Comparison of ENCODE assay signal across 9 mouse cellular contexts in genomic region chr8:72320803-72321583, GRCm38 (mm10). TPM values are rescaled to one million over a fixed set of nuclear protein-coding genes. Genes with fewer than 3 reads are reported as not detected.
DNase-seq lines count a peak whose midpoint lies in the region; ATAC-seq and TF ChIP-seq lines count a peak whose summit lies in the region.
"Had no signal": no experiment of that assay in that cellular context is flagged by ENCODE, and none has a peak within 500 bp of the region (broad histone marks: within the 10 kb centered on the region; RNA-seq: fewer than 3 reads in every experiment).

No protein-coding gene starts in this region.

- peaks cover 19% of the 10 kb centered on the region for H3K27me3 ChIP-seq in heart, embryonic 11.5 days (ENCODE audit: control insufficient read depth, insufficient read depth, low read length)
- H3K27me3 ChIP-seq in hindbrain, postnatal 0 days (ENCODE audit: insufficient read depth, low read length): peaks cover 20% of the 10 kb centered on the region
- peaks cover 66% of the 10 kb centered on the region for H3K27me3 ChIP-seq in midbrain, embryonic 12.5 days

- peak overlapping the region; percentile 35; the same call in 1 of the 2 replicates for H3K27ac ChIP-seq in heart, embryonic 11.5 days (ENCODE audit: low read depth, low read length)
- peak overlapping the region; percentile 97 for H3K27ac ChIP-seq in bone marrow, adult 2 months (ENCODE audit: control insufficient read depth, insufficient read depth, low read depth, low read length, poor library complexity)
- H3K27ac ChIP-seq in hindbrain, postnatal 0 days: no peak overlapping the region
- H3K27ac ChIP-seq in midbrain, embryonic 12.5 days (replicated peaks): no peak overlapping the region

- 54% methylated on average over 25 of the region's 25 CpGs for WGBS in heart, embryonic 11.5 days (ENCODE audit: insufficient replicate concordance)
- 76% methylated on average over 25 of the region's 25 CpGs for WGBS in bone marrow, adult 2 months
- 64% methylated on average over 25 of the region's 25 CpGs for WGBS in hindbrain, postnatal 0 days
- WGBS in midbrain, embryonic 12.5 days: 67% methylated on average over 25 of the region's 25 CpGs

- H3K4me2 ChIP-seq in heart, embryonic 11.5 days: peak overlapping the region; percentile 97
- peak overlapping the region; percentile 81; the same call in 1 of the 2 replicates for H3K4me2 ChIP-seq in hindbrain, postnatal 0 days (ENCODE audit: low read depth, low read length)
- H3K4me2 ChIP-seq in midbrain, embryonic 12.5 days (replicated peaks): no peak overlapping the region

- no peak for DNase-seq in heart, adult 8-10 months (ENCODE audit: low spot score)
- DNase-seq in hindbrain, postnatal 0 days (ENCODE audit: low spot score): no peak
- DNase-seq in urinary bladder, adult 18-20 months (ENCODE audit: low spot score in 2 of 2): no peak
- no peak for DNase-seq in left cerebral cortex, postnatal 10 days (ENCODE audit: extremely low spot score in 1 of 2, low spot score in 2 of 2)
- no peak for DNase-seq in adrenal gland, postnatal 14 days

- intact Hi-C loops in left cerebral cortex, postnatal 10 days (cut with DNase I): no loop called here

- TF ChIP-seq CTCF in bone marrow, adult 2 months (IDR thresholded peaks at IDR 0.05; ENCODE audit: control insufficient read depth, insufficient read depth, low read length): no peak
- TF ChIP-seq CTCF in hindbrain, postnatal 0 days (IDR thresholded peaks at IDR 0.05; ENCODE audit: low read depth): no peak

- peak; percentile 38; the same call in 1 of the 2 replicates for TF ChIP-seq POLR2A in bone marrow, adult 2 months (IDR thresholded peaks at IDR 0.05; ENCODE audit: borderline replicate concordance, control insufficient read depth, low read depth, low read length)

- no peaks in the 10 kb centered on the region for H3K36me3 ChIP-seq in heart, embryonic 11.5 days (ENCODE audit: control insufficient read depth, insufficient read depth, low read length)
- H3K36me3 ChIP-seq in hindbrain, postnatal 0 days (ENCODE audit: insufficient read depth, low read length): no peaks in the 10 kb centered on the region
- H3K36me3 ChIP-seq in midbrain, embryonic 12.5 days: no peaks in the 10 kb centered on the region

- H3K4me1 ChIP-seq in heart, embryonic 11.5 days (ENCODE audit: control insufficient read depth, insufficient read depth, low read length): peaks cover 22% of the 10 kb centered on the region; the same call in 1 of the 2 replicates
- H3K4me1 ChIP-seq in bone marrow, adult 2 months (ENCODE audit: control insufficient read depth, insufficient read depth, low read length): peaks cover 7% of the 10 kb centered on the region
- no peaks in the 10 kb centered on the region for H3K4me1 ChIP-seq in hindbrain, postnatal 0 days (ENCODE audit: insufficient read depth, low read length)
- H3K4me1 ChIP-seq in midbrain, embryonic 12.5 days: peaks cover 18% of the 10 kb centered on the region

- H3K9me3 ChIP-seq in heart, embryonic 11.5 days (replicated peaks; ENCODE audit: control insufficient read depth, low read length): no peaks in the 10 kb centered on the region
- no peaks in the 10 kb centered on the region for H3K9me3 ChIP-seq in hindbrain, postnatal 0 days (ENCODE audit: low read length)
- no peaks in the 10 kb centered on the region for H3K9me3 ChIP-seq in midbrain, embryonic 12.5 days

- ATAC-seq in heart, embryonic 11.5 days (replicated peaks; ENCODE audit: insufficient number of reproducible peaks, low FRiP score, low TSS enrichment): no peak
- no peak for ATAC-seq in hindbrain, postnatal 0 days
- no peak for ATAC-seq in midbrain, embryonic 12.5 days (ENCODE audit: low FRiP score, low read depth)

- H3K4me3 ChIP-seq in heart, embryonic 11.5 days (ENCODE audit: low read depth, low read length): peak overlapping the region; percentile 76
- H3K4me3 ChIP-seq in bone marrow, adult 2 months (replicated peaks; ENCODE audit: control insufficient read depth, low read depth, low read length): peak overlapping the region; percentile 99
- peak overlapping the region; percentile 53 for H3K4me3 ChIP-seq in hindbrain, postnatal 0 days (ENCODE audit: low read length)
- 0 out of 2 replicates have a peak overlapping the region, but pooled peaks have one; percentile 1 for H3K4me3 ChIP-seq in midbrain, embryonic 12.5 days

- H3K9ac ChIP-seq in heart, embryonic 11.5 days (ENCODE audit: low read depth, low read length): peak overlapping the region; percentile 83
- H3K9ac ChIP-seq in hindbrain, postnatal 0 days (replicated peaks; ENCODE audit: low read length): no peak overlapping the region
- H3K9ac ChIP-seq in midbrain, embryonic 12.5 days (replicated peaks): no peak overlapping the region

RNA-seq across cellular contexts. Expression of gene Klf2, which starts 2.2 kb away (rescaled TPM):
- polyA plus RNA-seq in heart, embryonic 11.5 days (2014; fragmentation: Nextera tagmentation; extraction: Ambion mirVana): 16.7 and 17.7 TPM in 2 replicates
- 10 to 100 TPM; 40.3 to 74.6 (median 52.7) TPM for total RNA-seq in heart, adult 8-10 months (2022)
- 123 and 179 TPM in 2 replicates for polyA plus RNA-seq in bone marrow, adult 2 months (2011; ENCODE audit: insufficient read depth, insufficient read length, low replicate concordance, missing spikeins)
- 4.3 and 8.2 TPM in 2 replicates for total RNA-seq in hindbrain, postnatal 0 days (2014; rRNA removed)
- polyA plus RNA-seq in hindbrain, postnatal 0 days (2015; fragmentation: Nextera tagmentation; extraction: Ambion mirVana): 8.8 and 9.9 TPM in 2 replicates
- polyA plus RNA-seq in midbrain, embryonic 12.5 days (2016; fragmentation: Nextera tagmentation; extraction: Ambion mirVana): 8.8 and 9.2 TPM in 2 replicates
- 10 to 100 TPM; 15.4 to 18.9 TPM for total RNA-seq in left cerebral cortex, postnatal 10 days (2021)
- 73.8 and 95.6 TPM in 2 replicates for total RNA-seq in adrenal gland, postnatal 14 days (2021)
- total RNA-seq: MEL had no signal

RNA-seq across cellular contexts. Expression of gene Gm10282, which starts 15.9 kb away (rescaled TPM):
- 22.5 and 25.2 TPM in 2 replicates for polyA plus RNA-seq in heart, embryonic 11.5 days (2014; fragmentation: Nextera tagmentation; extraction: Ambion mirVana)
- 1 to 10 TPM; 5.4 to 8.3 (median 7.5) TPM for total RNA-seq in heart, adult 8-10 months (2022)
- polyA plus RNA-seq in bone marrow, adult 2 months (2011; ENCODE audit: insufficient read depth, insufficient read length, low replicate concordance, missing spikeins): 514 and 1,002 TPM in 2 replicates
- 0.36 and 1.5 TPM in 2 replicates for total RNA-seq in hindbrain, postnatal 0 days (2014; rRNA removed)
- polyA plus RNA-seq in hindbrain, postnatal 0 days (2015; fragmentation: Nextera tagmentation; extraction: Ambion mirVana): 11.7 and 12.3 TPM in 2 replicates
- polyA plus RNA-seq in midbrain, embryonic 12.5 days (2016; fragmentation: Nextera tagmentation; extraction: Ambion mirVana): 25.7 and 32.3 TPM in 2 replicates
- total RNA-seq in left cerebral cortex, postnatal 10 days (2021): 10 to 100 TPM in 1 of 2 experiments, 1 to 10 TPM in 1; 6.3 to 10.8 TPM
- total RNA-seq in adrenal gland, postnatal 14 days (2021): 16.0 and 16.8 TPM in 2 replicates

Comparison
In these comparisons a context has a peak if more than half of its experiments do, and no peak if none do; other contexts are left out.
1. H3K27ac ChIP-seq: peak in heart, embryonic 11.5 days (single experiment) and bone marrow, adult 2 months (single experiment); none in hindbrain, postnatal 0 days (single experiment) and midbrain, embryonic 12.5 days (single experiment).
2. H3K4me3 ChIP-seq: peak in every context shown above with its lines; median percentile 99 in bone marrow, adult 2 months; 76 in heart, embryonic 11.5 days; 53 in hindbrain, postnatal 0 days; 1 in midbrain, embryonic 12.5 days.